Mouse (Mus musculus) small intestine, adult 2 months (tissue): Measurements from ENCODE around the gene Tspan9.

Experiments used
- CTCF ChIP-seq: fragments of 200-500 bp; IDR thresholded peaks from 2 replicates; pipeline ENCODE4 v1.5.1; 2012; ENCODE audit warnings: low read depth, mild to moderate bottlenecking, control low read depth, inconsistent platforms, low read length, moderate library complexity, mixed read lengths; ENCODE audit not compliant: insufficient replicate concordance, insufficient read length; ENCODE audit errors: extremely low read depth
- POLR2A ChIP-seq: fragments of 200-500 bp; IDR thresholded peaks from 2 replicates; pipeline ENCODE4 v1.6.1; 2012; ENCODE audit warnings: low read depth, mild to moderate bottlenecking, control low read depth, inconsistent platforms, low read length, moderate library complexity

DNA sequence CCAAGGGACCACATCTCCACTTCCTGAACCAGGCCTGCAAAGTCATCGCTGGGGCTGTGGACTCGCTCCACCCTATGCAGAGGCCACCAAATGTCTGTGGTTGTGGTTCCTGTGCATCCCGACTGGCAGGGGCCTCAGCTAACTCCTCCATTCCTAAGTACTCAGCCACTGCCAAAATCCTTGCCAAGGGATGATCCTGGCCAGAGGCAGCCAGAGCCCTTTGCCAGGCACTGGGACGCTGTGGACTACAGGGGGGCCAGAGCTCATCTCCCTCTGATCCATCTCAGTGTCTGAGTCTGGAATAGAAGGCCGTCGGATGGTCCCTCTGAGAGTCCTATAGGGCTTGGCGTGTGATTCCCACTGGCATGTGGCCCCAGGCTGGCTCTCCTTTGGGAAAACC lies 193.5 kb downstream of the Tspan9 start:
- TF ChIP-seq POLR2A = no peak
- no peak for TF ChIP-seq CTCF
